Mouse (Mus musculus) megakaryocyte-erythroid progenitor cell, adult 5-6 weeks (primary cell): Measurements from ENCODE around the gene Psmb9. TPM values are rescaled to one million over a fixed set of nuclear protein-coding genes. Genes with fewer than 3 reads are reported as not detected.
A peak's percentile ranks its signal among the peaks of the same experiment; 100 is the strongest.

Experiments
- ATAC-seq: replicated peaks from 2 replicates; pipeline ENCODE4 v1.8.0; 2016; ENCODE audit warnings: mild to moderate bottlenecking, inconsistent platforms; ENCODE audit not compliant: severe bottlenecking, poor library complexity, low FRiP score, low TSS enrichment
- total RNA-seq, 2 experiments: library from RNA; stranded (forward) in 1 of 2; stranded (reverse) in 1 of 2; fragments of 200-1000, 215-1000 nt in 1 of 2; fragments of >200 nt in 1 of 2; fragmentation: Nextera tagmentation in 1 of 2; gene quantifications; 2 replicates each; pipeline ENCODE4 v1.2.3; 2014 to 2017

Psmb9 gene
- total RNA-seq, 2 experiments from 2014 or later = 55.1 to 56.2 TPM

GRCm38 (mm10) chr17:34207866-34208265, 20.3 kb upstream of the Psmb9 start:
- ATAC-seq = no peak

- no peak for ATAC-seq
Measured at GRCm38 (mm10) chr17:34207456-34207855, 19.9 kb upstream of the Psmb9 start.

- ATAC-seq = no peak
Measured at GRCm38 (mm10) chr17:34206731-34207130, 19.2 kb upstream of the Psmb9 start.

- ATAC-seq = peak; percentile 63
Measured at GRCm38 (mm10) chr17:34205746-34206176, 18.2 kb upstream of the Psmb9 start.

- peak; percentile 11; the same call in 1 of the 2 replicates for ATAC-seq
Measured at GRCm38 (mm10) chr17:34205021-34205745, 17.6 kb upstream of the Psmb9 start.

GRCm38 (mm10) chr17:34204303-34205010, 16.9 kb upstream of the Psmb9 start:
- peak; percentile 42; the same call in 1 of the 2 replicates for ATAC-seq

- ATAC-seq = no peak
Measured at GRCm38 (mm10) chr17:34203444-34203843, 15.9 kb upstream of the Psmb9 start, which contains the start of gene Tap2. Gene Tap2 (plus strand): TSS chr17:34203527.

- ATAC-seq = no peak
Measured at GRCm38 (mm10) chr17:34202760-34203442, 15.3 kb upstream of the Psmb9 start.

GRCm38 (mm10) chr17:34201506-34202055, 14.0 kb upstream of the Psmb9 start:
- ATAC-seq = no peak

- ATAC-seq = no peak
Measured at GRCm38 (mm10) chr17:34200772-34201505, 13.4 kb upstream of the Psmb9 start.

GRCm38 (mm10) chr17:34200047-34200446, 12.5 kb upstream of the Psmb9 start:
- ATAC-seq = no peak

- ATAC-seq = no peak
Measured at GRCm38 (mm10) chr17:34199050-34199619, 11.6 kb upstream of the Psmb9 start.

GRCm38 (mm10) chr17:34198521-34198912, 11.0 kb upstream of the Psmb9 start:
- ATAC-seq = peak; percentile 7; the same call in 1 of the 2 replicates

- ATAC-seq = peak; percentile 41; the same call in 1 of the 2 replicates
Measured at GRCm38 (mm10) chr17:34197904-34198520, 10.4 kb upstream of the Psmb9 start.

- peak; percentile 56 for ATAC-seq
Measured at GRCm38 (mm10) chr17:34196941-34197894, 9.7 kb upstream of the Psmb9 start, which contains the start of gene Psmb8. Gene Psmb8 (plus strand): TSS chr17:34197721.

- peak; percentile 62 for ATAC-seq
Measured at GRCm38 (mm10) chr17:34196491-34196890, 8.9 kb upstream of the Psmb9 start.

- ATAC-seq = no peak
Measured at GRCm38 (mm10) chr17:34194723-34195122, 7.2 kb upstream of the Psmb9 start.
